Mouse (Mus musculus) olfactory bulb, adult 2 months (tissue): Measurements from ENCODE around the gene Gm28042.

ENCODE experiments used
- CTCF ChIP-seq: fragments of 200-500 bp; IDR thresholded peaks from 2 replicates; pipeline ENCODE4 v1.5.1; 2012; ENCODE audit warnings: low read depth, mild to moderate bottlenecking, low read length, moderate library complexity; ENCODE audit not compliant: insufficient read depth
- POLR2A ChIP-seq: fragments of 200-500 bp; IDR thresholded peaks from 2 replicates; pipeline ENCODE4 v1.6.1; 2012; ENCODE audit warnings: mild to moderate bottlenecking, low read depth, low read length, moderate library complexity; ENCODE audit not compliant: insufficient read depth

- TF ChIP-seq CTCF, result no peak
- no peak for TF ChIP-seq POLR2A
Observed at GRCm38 (mm10) chr2:120046486-120047310, 19.4 kb downstream of the Gm28042 start.
